Mouse (Mus musculus) testis, postnatal 14 days (tissue): ENCODE data around the gene Olfr1305.

Experiments
- DNase-seq: peaks from one replicate; pipeline ENCODE4 v3.0.0; 2021; ENCODE audit warnings: low spot score

Olfr1305 gene

DNA sequence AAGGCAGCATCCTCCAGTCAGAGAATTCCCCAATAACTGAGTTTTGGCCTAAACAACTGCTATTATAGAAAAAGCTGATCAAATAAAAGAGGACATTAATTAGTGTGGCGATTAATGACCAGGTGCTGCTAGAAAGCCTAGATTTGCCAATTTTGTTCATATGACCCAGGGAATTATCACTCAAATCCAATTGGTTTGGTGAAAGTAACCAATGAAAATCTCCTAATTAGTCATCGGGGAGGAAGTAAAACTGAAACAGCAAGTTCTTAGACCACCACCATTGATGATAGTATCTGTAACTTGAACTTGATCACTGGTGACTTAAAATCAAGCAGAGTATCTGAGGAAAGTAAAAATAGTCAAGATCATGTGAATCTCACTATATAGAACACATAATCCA, at the start of gene Olfr1305:
Gene Olfr1305, minus strand, starts transcription at position 101 of the 400 bp plus-strand sequence.
- no peak for DNase-seq

DNA sequence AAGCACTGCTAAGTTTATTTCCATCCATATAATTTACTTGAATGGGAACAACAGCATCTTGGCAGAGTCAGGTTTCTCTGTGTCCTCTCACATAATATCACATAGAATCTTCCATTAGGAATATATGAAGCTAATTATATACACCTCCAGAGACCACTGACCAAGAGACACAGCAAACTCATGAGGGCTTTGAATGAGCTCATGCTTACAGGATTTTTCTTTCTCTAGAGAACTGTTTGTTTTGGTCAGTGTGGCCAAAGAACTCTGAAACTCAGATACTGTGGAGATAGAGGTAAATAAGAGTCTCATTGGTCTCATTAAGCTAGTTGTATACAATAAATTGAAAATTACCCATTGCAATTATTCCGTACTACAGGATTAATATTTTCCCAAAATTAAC, 39.2 kb upstream of the Olfr1305 start, which contains the start of gene Olfr1306:
Gene Olfr1306, minus strand, starts transcription at position 101 of the 400 bp plus-strand sequence.
- DNase-seq = no peak

DNA sequence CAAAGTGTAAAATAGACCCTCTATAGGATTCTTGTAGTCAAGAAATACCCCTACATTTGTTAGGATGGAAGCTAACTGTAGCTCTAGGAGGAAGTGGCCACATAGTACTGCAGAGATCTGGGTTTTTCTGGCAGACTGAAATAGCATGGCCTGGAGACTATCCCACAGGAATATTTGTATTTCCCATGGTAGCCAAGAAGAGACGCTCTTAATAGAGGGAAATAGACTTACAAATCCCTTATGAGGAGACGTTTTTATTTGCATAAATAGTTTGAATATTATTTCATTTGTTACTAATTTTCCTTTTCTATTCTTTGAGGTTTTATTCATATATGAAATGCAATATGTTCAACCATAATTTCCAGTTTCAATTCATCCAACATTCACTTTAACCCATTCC, 56.7 kb downstream of the Olfr1305 start, which contains the start of gene Olfr1303:
Gene Olfr1303, minus strand, starts transcription at position 101 of the 400 bp plus-strand sequence.
- DNase-seq = no peak
